ENCODE assay signal across 8 mouse cellular contexts in genomic region chr4:106232499-106232970, GRCm38 (mm10).
DNase-seq lines count a peak whose midpoint lies in the region; ATAC-seq lines count a peak whose summit lies in the region.

No protein-coding gene starts in this region.

- no peaks in the 10 kb centered on the region for H3K4me1 ChIP-seq in embryonic facial prominence, embryonic 11.5 days (ENCODE audit: control insufficient read depth, insufficient read depth, low read length)
- H3K4me1 ChIP-seq in midbrain, embryonic 14.5 days (ENCODE audit: control insufficient read depth, insufficient read depth, low read length): no peaks in the 10 kb centered on the region

- no peaks in the 10 kb centered on the region for H3K36me3 ChIP-seq in embryonic facial prominence, embryonic 11.5 days (replicated peaks; ENCODE audit: control insufficient read depth, insufficient read depth, low read depth, low read length)
- no peaks in the 10 kb centered on the region for H3K36me3 ChIP-seq in midbrain, embryonic 14.5 days (ENCODE audit: control insufficient read depth, insufficient read depth, low read length)

- no peak overlapping the region for H3K4me2 ChIP-seq in embryonic facial prominence, embryonic 11.5 days (ENCODE audit: low read depth, low read length)
- no peak overlapping the region for H3K4me2 ChIP-seq in midbrain, embryonic 14.5 days (ENCODE audit: low read length)

- peak; percentile 21 to 47 for DNase-seq in kidney, postnatal 4 days
- no peak for DNase-seq in kidney, adult 18-20 months
- DNase-seq in embryonic facial prominence, embryonic 11.5 days (ENCODE audit: low spot score): peak; percentile 7
- DNase-seq in heart, postnatal 10 days: peak; percentile 50 to 59
- DNase-seq in left cerebral cortex, postnatal 10 days (ENCODE audit: extremely low spot score in 1 of 2, low spot score in 2 of 2): peak; percentile 68 to 76
- DNase-seq in midbrain, embryonic 14.5 days: peak; percentile 53
- peak; percentile 58 for DNase-seq in thymus, postnatal 25 days
- no peak for DNase-seq in gastrocnemius, postnatal 36 days

- H3K27ac ChIP-seq in embryonic facial prominence, embryonic 11.5 days (replicated peaks; ENCODE audit: low read depth, low read length): no peak overlapping the region
- H3K27ac ChIP-seq in midbrain, embryonic 14.5 days (replicated peaks; ENCODE audit: low read depth, low read length): no peak overlapping the region

- H3K27me3 ChIP-seq in embryonic facial prominence, embryonic 11.5 days (ENCODE audit: control insufficient read depth, insufficient read depth, low read length): no peaks in the 10 kb centered on the region
- H3K27me3 ChIP-seq in midbrain, embryonic 14.5 days (ENCODE audit: control insufficient read depth, insufficient read depth, low read length): no peaks in the 10 kb centered on the region

- ATAC-seq in embryonic facial prominence, embryonic 11.5 days (replicated peaks; ENCODE audit: insufficient number of reproducible peaks, low FRiP score, low TSS enrichment, low read depth): no peak
- ATAC-seq in midbrain, embryonic 14.5 days (ENCODE audit: low FRiP score, low TSS enrichment): no peak

- no peak overlapping the region for H3K9ac ChIP-seq in embryonic facial prominence, embryonic 11.5 days (replicated peaks; ENCODE audit: low read length)
- H3K9ac ChIP-seq in midbrain, embryonic 14.5 days (replicated peaks; ENCODE audit: low read length): no peak overlapping the region

- H3K9me3 ChIP-seq in embryonic facial prominence, embryonic 11.5 days (replicated peaks; ENCODE audit: control insufficient read depth, low read length): no peaks in the 10 kb centered on the region
- H3K9me3 ChIP-seq in midbrain, embryonic 14.5 days (ENCODE audit: control insufficient read depth, low read length): 0 out of 2 replicates have a peak, but pooled peaks cover 3% of the 10 kb centered on the region

- H3K4me3 ChIP-seq in embryonic facial prominence, embryonic 11.5 days (ENCODE audit: low read depth, low read length): no peak overlapping the region
- no peak overlapping the region for H3K4me3 ChIP-seq in midbrain, embryonic 14.5 days (replicated peaks; ENCODE audit: low read depth, low read length)

- intact Hi-C loops in heart, postnatal 10 days (cut with DNase I): loop anchor here (5.0 kb wide), 1 partner anchor 85 kb away; the partner anchor contains the start of gene Usp24
- intact Hi-C loops in left cerebral cortex, postnatal 10 days (cut with DNase I): loop anchor here (2.0 kb wide), 1 partner anchor 82 kb away; no protein-coding TSS in a partner anchor
- intact Hi-C loops in gastrocnemius, postnatal 36 days (cut with DNase I): no loop called here

- WGBS in embryonic facial prominence, embryonic 11.5 days: 30% methylated on average over 9 of the region's 9 CpGs
- WGBS in midbrain, embryonic 14.5 days: 60% methylated on average over 9 of the region's 9 CpGs

Comparison
In these comparisons a context has a peak if more than half of its experiments do, and no peak if none do; other contexts are left out.
1. DNase-seq: peak in kidney, postnatal 4 days (2 of 2), embryonic facial prominence, embryonic 11.5 days (single experiment), heart, postnatal 10 days (2 of 2), left cerebral cortex, postnatal 10 days (2 of 2), midbrain, embryonic 14.5 days (single experiment) and thymus, postnatal 25 days (single experiment); none in kidney, adult 18-20 months (single experiment) and gastrocnemius, postnatal 36 days (0 of 2).